Mouse (Mus musculus) kidney, postnatal 0 days (tissue): ENCODE measurements around the gene Mapkapk2. TPM values are rescaled to one million over a fixed set of nuclear protein-coding genes. Genes with fewer than 3 reads are reported as not detected.

Experiments used
- ATAC-seq: fragments of 200-750 bp; cut with Nextera tagmentation; replicated peaks from 2 replicates; pipeline ENCODE4 v1.8.0; 2017; ENCODE audit warnings: low read depth, moderate number of reproducible peaks, moderate TSS enrichment, moderate library complexity; ENCODE audit not compliant: low FRiP score
- DNase-seq: peaks from one replicate; pipeline ENCODE4 v3.0.0-alpha.2; 2016; ENCODE audit warnings: low spot score
- H3K27ac ChIP-seq: fragments of 300-500 bp; sonication (generic); 2 replicates; pipeline ENCODE4 v1.5.1; 2014; ENCODE audit warnings: mild to moderate bottlenecking
- H3K27me3 ChIP-seq: fragments of 300-500 bp; sonication (generic); 2 replicates; pipeline ENCODE4 v1.6.1; 2014; ENCODE audit warnings: low read length, mixed read lengths; ENCODE audit not compliant: insufficient read depth
- H3K36me3 ChIP-seq: fragments of 300-500 bp; sonication (generic); 2 replicates; pipeline ENCODE4 v1.6.1; 2014; ENCODE audit warnings: low read length, mixed read lengths; ENCODE audit not compliant: insufficient read depth
- H3K4me1 ChIP-seq: fragments of 300-500 bp; sonication (generic); replicated peaks from 2 replicates; pipeline ENCODE4 v1.6.1; 2014; ENCODE audit warnings: antibody characterized with exemption, low read length, mixed read lengths; ENCODE audit not compliant: insufficient read depth
- H3K4me2 ChIP-seq: fragments of 300-500 bp; sonication (generic); 2 replicates; pipeline ENCODE4 v1.6.1; 2014; ENCODE audit warnings: mild to moderate bottlenecking, low read length, moderate library complexity, mixed read lengths
- H3K4me3 ChIP-seq: fragments of 300-500 bp; sonication (generic); replicated peaks from 2 replicates; pipeline ENCODE4 v1.5.1; 2014; ENCODE audit warnings: low read depth, low read length
- H3K9ac ChIP-seq: fragments of 300-500 bp; sonication (generic); 2 replicates; pipeline ENCODE4 v1.6.1; 2014; ENCODE audit warnings: low read depth, low read length
- H3K9me3 ChIP-seq: fragments of 300-500 bp; sonication (generic); replicated peaks from 2 replicates; pipeline ENCODE4 v1.6.1; 2016; ENCODE audit warnings: low read length, inconsistent platforms, mixed read lengths
- CTCF ChIP-seq: IDR thresholded peaks from 2 replicates; pipeline ENCODE4 v1.5.1; 2016; ENCODE audit warnings: antibody characterized with exemption, low read depth, mild to moderate bottlenecking, moderate library complexity
- WGBS: fragments of 180-500 bp; shearing (Covaris S2); extraction: QIAGEN DNeasy Blood & Tissue Kit; methylation state at CpG from one replicate; pipeline ENCODE4 v1.1.7; 2014; 5-methylcytosine and 5-hydroxymethylcytosine counted together
- polyA plus RNA-seq: library from polyadenylated mRNA; unstranded; fragments of >200 nt; fragmentation: Nextera tagmentation; extraction: Ambion mirVana; gene quantifications from 2 replicates; pipeline ENCODE4 v1.2.1, GENCODE M21; 2015

Gene Mapkapk2
- polyA plus RNA-seq, 1 experiment from 2014 or later, result 55.9 TPM

DNA sequence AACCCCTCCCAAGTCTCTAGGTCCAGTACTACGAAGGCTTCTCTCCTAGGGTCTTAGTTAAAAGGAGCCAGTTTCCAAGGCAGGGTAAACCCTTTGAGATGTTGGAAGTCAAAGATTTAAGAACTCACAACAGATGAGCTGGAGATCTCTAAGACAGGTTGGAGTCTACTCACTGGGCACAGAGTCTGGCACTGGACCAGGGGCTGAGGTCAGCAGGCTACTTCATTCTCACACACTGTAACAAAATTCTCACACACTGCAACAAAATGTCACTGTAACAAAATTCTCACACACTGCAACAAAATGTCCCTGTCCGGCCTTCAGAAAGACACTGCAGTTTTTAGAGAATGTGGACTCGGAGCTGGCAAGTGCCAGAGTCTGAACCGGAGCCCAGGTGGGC is 54.0 kb downstream of the Mapkapk2 start:
- Histone ChIP-seq H3K4me3 (no peak overlapping the region), H3K27ac (no peak overlapping the region), H3K4me1 (no peaks in the 10 kb centered on the region), H3K9ac (no peak overlapping the region), H3K4me2 (no peak overlapping the region), H3K9me3 (no peaks in the 10 kb centered on the region), H3K27me3 (no peaks in the 10 kb centered on the region), H3K36me3 (no peaks in the 10 kb centered on the region)
- TF ChIP-seq CTCF, result no peak
- DNase-seq (no peak), ATAC-seq (no peak)
- WGBS, result 91% methylated on average over 4 of the region's 4 CpGs

DNA sequence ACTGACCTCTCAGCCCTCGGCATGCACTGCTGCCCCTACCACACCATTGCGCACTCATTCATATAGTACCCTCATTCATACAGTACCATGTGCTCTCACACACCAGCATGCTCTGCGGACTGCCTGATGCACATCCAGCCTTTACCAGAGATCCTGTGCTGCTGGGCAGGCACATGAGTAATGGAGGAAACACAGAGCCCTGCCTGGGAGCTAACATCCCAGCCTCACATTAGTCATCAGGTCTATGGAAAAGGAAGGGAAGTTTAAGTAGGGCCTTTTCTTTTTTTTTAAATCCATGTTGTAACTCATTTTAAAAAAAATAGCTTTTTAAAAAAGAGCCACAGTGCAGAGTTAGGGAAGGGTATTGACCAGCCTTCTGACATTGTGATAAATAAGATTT is 54.9 kb downstream of the Mapkapk2 start:
- 95% methylated on average over 3 of the region's 3 CpGs for WGBS
- H3K4me2 ChIP-seq, result no peak overlapping the region
- no peaks in the 10 kb centered on the region for H3K9me3 ChIP-seq
- no peak overlapping the region for H3K9ac ChIP-seq
- H3K27ac ChIP-seq, result no peak overlapping the region
- no peaks in the 10 kb centered on the region for H3K27me3 ChIP-seq
- no peak for TF ChIP-seq CTCF
- no peak overlapping the region for H3K4me3 ChIP-seq
- ATAC-seq (no peak), DNase-seq (no peak)
- H3K36me3 ChIP-seq, result no peaks in the 10 kb centered on the region
- no peaks in the 10 kb centered on the region for H3K4me1 ChIP-seq

DNA sequence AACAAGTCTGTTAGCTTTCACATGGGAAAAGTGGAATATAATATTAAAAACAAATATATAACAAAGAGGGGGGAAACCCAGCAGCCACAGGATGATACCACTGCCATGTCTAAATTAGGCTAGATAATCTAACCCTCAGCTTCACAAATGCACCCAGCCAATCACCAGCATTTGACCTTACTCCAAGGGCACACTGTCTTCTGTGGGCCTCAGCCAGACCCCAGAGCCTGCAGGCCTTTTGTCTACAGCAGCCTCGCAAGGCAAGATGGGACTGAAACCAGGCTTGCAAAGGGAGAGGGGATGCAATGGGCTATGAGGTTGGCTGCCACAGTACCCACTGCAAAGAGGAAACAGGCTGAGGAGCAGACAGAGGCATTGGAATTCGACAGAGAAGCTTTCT is 55.4 kb downstream of the Mapkapk2 start:
- WGBS, result 54% methylated on average over 2 of the region's 2 CpGs
- DNase-seq, result no peak
- Histone ChIP-seq H3K36me3 (no peaks in the 10 kb centered on the region), H3K4me2 (no peak overlapping the region), H3K27me3 (no peaks in the 10 kb centered on the region), H3K9ac (no peak overlapping the region), H3K9me3 (no peaks in the 10 kb centered on the region), H3K27ac (no peak overlapping the region), H3K4me3 (no peak overlapping the region), H3K4me1 (no peaks in the 10 kb centered on the region)
- no peak for ATAC-seq
- no peak for TF ChIP-seq CTCF

DNA sequence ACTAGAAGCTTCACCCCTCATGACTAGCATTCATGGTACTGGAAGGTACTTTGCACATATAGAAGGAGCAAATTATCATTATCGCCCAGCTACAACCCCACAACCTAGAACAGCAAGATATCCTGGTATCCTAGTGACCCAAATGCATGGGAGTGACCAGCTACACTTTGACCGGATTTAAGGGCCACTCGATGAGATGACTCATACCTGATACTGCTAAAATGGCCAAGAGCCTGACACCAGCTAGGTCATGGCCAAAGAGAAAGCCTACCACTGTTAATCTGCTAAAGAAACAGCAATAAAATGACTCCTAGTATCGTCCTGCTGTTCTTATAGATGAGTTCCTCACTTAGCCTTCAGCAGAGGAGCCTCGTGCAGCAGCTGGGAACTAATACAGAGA is 58.1 kb downstream of the Mapkapk2 start:
- H3K4me3 ChIP-seq, result no peak overlapping the region
- H3K27me3 ChIP-seq, result no peaks in the 10 kb centered on the region
- H3K4me2 ChIP-seq, result no peak overlapping the region
- DNase-seq, result no peak
- 91% methylated on average over 5 of the region's 5 CpGs for WGBS
- no peaks in the 10 kb centered on the region for H3K4me1 ChIP-seq
- H3K27ac ChIP-seq, result no peak overlapping the region
- TF ChIP-seq CTCF, result no peak
- no peak for ATAC-seq
- H3K9ac ChIP-seq, result no peak overlapping the region
- H3K36me3 ChIP-seq, result no peaks in the 10 kb centered on the region
- no peaks in the 10 kb centered on the region for H3K9me3 ChIP-seq

DNA sequence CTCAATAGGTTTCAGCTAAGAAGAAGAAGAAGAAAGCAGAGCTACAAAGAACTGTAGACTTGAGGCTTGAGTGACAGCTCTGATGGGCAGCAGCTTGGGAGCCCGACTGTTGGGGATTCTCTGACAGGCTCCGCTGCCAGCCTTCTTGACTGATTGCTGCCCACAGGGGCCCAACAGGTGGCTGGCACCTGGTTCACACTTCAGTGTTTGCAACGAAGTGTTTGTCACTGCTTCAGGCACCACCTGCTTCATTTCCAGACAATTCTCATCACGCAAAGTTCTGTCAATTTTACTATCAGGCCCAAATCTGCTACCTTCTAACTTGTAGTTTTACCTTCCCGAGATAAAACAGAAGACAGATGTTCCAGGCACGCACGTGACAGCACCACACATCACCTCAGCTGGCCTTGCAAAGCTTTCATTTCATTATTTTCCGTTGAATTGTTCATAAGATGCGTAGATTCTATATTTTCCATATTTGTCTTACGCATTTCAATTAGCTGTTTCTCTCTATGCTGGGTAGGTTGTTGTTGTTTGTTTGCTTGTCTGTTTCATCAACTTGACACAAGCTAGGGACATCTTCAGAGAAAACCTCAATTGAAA is 59.1 kb downstream of the Mapkapk2 start:
- no peaks in the 10 kb centered on the region for H3K9me3 ChIP-seq
- H3K4me2 ChIP-seq, result no peak overlapping the region
- H3K27ac ChIP-seq, result no peak overlapping the region
- DNase-seq, result no peak
- H3K36me3 ChIP-seq, result no peaks in the 10 kb centered on the region
- no peaks in the 10 kb centered on the region for H3K27me3 ChIP-seq
- no peaks in the 10 kb centered on the region for H3K4me1 ChIP-seq
- H3K9ac ChIP-seq, result no peak overlapping the region
- ATAC-seq, result no peak
- 94% methylated on average over 10 of the region's 10 CpGs for WGBS
- no peak for TF ChIP-seq CTCF
- no peak overlapping the region for H3K4me3 ChIP-seq

DNA sequence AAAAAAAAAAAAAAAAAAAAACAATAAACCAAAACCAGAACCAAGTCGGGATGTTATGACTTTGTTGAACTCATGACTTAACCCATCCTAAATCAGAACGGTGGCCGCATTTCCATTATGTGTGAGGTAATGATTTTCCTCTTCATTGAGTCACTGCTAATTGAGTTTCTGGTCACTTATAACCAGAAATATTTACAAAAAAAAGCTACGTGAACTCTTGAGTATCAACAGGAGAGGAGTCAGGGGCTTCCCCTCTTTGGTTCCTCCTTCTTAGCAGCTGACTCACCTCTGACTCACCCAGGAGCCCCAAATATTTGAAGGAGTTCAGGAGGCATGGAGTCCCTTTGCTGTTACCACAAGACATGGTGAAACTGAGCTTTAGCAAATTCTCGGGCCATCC is 59.6 kb downstream of the Mapkapk2 start:
- H3K27me3 ChIP-seq, result no peaks in the 10 kb centered on the region
- H3K36me3 ChIP-seq, result no peaks in the 10 kb centered on the region
- DNase-seq (no peak), ATAC-seq (no peak)
- no peak for TF ChIP-seq CTCF
- WGBS, result 88% methylated on average over 5 of the region's 5 CpGs
- no peaks in the 10 kb centered on the region for H3K9me3 ChIP-seq
- H3K4me1 ChIP-seq, result no peaks in the 10 kb centered on the region
- H3K27ac ChIP-seq, result no peak overlapping the region
- H3K9ac ChIP-seq, result no peak overlapping the region
- H3K4me2 ChIP-seq, result no peak overlapping the region
- no peak overlapping the region for H3K4me3 ChIP-seq

DNA sequence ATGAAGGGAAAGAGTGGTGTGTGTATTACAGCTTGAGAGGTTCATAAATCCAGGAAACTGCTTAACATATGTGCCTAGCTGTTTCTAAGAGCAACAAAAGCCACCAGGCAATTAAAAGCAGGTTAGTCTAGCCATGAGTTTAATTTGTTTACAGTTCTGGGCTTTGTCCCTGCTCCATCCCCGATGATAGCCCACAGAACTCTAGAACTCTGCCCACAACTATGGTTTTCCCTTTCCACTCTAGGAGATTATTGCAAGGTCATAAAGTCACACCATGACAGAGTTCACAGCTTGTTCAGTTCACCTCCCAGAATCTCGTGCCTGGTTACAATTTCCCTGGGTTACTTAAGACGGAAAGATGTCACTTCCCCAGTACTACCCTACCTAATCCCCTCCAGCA is 66.4 kb downstream of the Mapkapk2 start:
- no peak for TF ChIP-seq CTCF
- Histone ChIP-seq H3K9me3 (no peaks in the 10 kb centered on the region), H3K4me3 (no peak overlapping the region), H3K4me1 (no peaks in the 10 kb centered on the region), H3K4me2 (no peak overlapping the region), H3K9ac (no peak overlapping the region), H3K27me3 (no peaks in the 10 kb centered on the region), H3K27ac (no peak overlapping the region), H3K36me3 (no peaks in the 10 kb centered on the region)
- ATAC-seq (no peak), DNase-seq (no peak)
- 10% methylated on average over 3 of the region's 3 CpGs for WGBS
